Mouse (Mus musculus) ovary, adult 2 months (tissue): ENCODE measurements around the gene Krt12. TPM values are rescaled to one million over a fixed set of nuclear protein-coding genes. Genes with fewer than 3 reads are reported as not detected.

Experiments used
- polyA plus RNA-seq: library from polyadenylated mRNA; depleted of rRNA; stranded (reverse); fragments of >200 nt; gene quantifications from 2 replicates; pipeline ENCODE4 v1.2.3, GENCODE M21; 2012; rRNA removed

Gene Krt12
- polyA plus RNA-seq, result 0.87 and 2.0 TPM in 2 replicates

DNA sequence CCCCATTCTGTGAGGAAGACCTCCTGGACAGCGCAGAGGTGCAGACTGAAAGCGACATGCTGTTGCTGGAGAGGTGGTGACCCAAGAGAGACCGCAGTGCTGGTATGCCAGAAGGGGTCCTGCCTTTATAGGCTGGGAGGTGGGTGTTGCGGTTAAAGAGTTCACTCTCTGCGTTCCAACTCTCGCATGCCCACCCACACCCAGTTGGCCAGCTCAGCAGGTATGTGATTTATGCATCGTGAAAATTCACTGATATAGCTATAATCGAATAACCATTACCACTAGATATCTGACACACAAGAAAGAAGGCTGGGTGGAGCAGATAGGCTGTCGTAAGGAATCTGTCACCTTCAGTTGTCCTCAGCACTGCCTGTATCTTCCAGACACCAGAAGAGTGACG, at the start of gene Krt12:
Gene Krt12, minus strand, starts transcription at position 101 of the 400 bp plus-strand sequence.

GRCm38 (mm10) chr11:99437972-99438371, 15.9 kb upstream of the Krt12 start, which contains the start of gene Krt20:
Krt20 (minus strand) TSS chr11:99438150.

GRCm38 (mm10) chr11:99389264-99389663, 32.8 kb downstream of the Krt12 start, which contains the start of gene Krt10:
Krt10 (minus strand) TSS chr11:99389364.

DNA sequence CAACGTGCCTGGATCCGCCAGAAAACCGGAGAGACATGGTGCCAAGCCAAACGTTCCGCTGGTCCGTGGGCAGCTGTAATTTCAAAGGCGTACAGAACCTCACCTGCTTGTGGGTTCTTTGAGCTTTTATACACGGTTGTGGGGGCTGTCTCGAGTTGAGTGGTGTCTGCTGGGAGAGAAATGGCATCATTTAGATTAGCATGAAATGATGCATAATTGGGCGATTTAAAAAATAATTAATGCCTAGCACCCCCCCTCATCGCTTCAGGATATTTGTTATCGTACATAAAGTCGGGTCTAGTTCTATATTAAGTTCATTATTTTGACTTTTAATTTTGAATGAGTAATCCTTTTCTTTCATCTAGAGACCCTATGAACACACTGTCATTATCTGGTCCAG, 47.3 kb downstream of the Krt12 start, which contains the start of gene Krt28:
Gene Krt28, minus strand, starts transcription at position 101 of the 400 bp plus-strand sequence.

Other genes starting within 250 kb of the Krt12 start
- gene Smarce1, start 191.2 kb downstream of the Krt12 start, polyA plus RNA-seq, result 21.4 and 22.0 TPM in 2 replicates
- 0.03 TPM in 1 of 2 replicates, not detected in the other for gene Krt222, start 178.2 kb downstream of the Krt12 start, polyA plus RNA-seq
- not detected in 2 replicates for gene Krt24, start 137.0 kb downstream of the Krt12 start, polyA plus RNA-seq
- 0.15 TPM in 1 of 2 replicates, not detected in the other for gene Krt25, start 99.3 kb downstream of the Krt12 start, polyA plus RNA-seq
- gene Krt26, start 84.3 kb downstream of the Krt12 start, polyA plus RNA-seq, result not detected in 2 replicates
- not detected in 2 replicates for gene Krt27, start 71.2 kb downstream of the Krt12 start, polyA plus RNA-seq
- gene Krt28, start 47.4 kb downstream of the Krt12 start, polyA plus RNA-seq, result 0.08 TPM in 1 of 2 replicates, not detected in the other
- gene Krt10, start 32.9 kb downstream of the Krt12 start, polyA plus RNA-seq, result 1.5 TPM in 2 replicates
- gene Krt20, start 15.9 kb upstream of the Krt12 start, polyA plus RNA-seq, result 0.58 and 0.64 TPM in 2 replicates
- 0.72 and 0.79 TPM in 2 replicates for gene Krt23, start 70.9 kb upstream of the Krt12 start, polyA plus RNA-seq
- gene Krt39, start 99.1 kb upstream of the Krt12 start, polyA plus RNA-seq, result not detected in 2 replicates
- not detected in 2 replicates for gene Krt40, start 120.9 kb upstream of the Krt12 start, polyA plus RNA-seq
- gene Krtap3-3, start 128.6 kb upstream of the Krt12 start, polyA plus RNA-seq, result not detected in 2 replicates
- gene Krtap3-2, start 134.6 kb upstream of the Krt12 start, polyA plus RNA-seq, result not detected in 2 replicates
- not detected in 2 replicates for gene Gm11939, start 137.2 kb upstream of the Krt12 start, polyA plus RNA-seq
- gene Krtap3-1, start 144.4 kb upstream of the Krt12 start, polyA plus RNA-seq, result not detected in 2 replicates
- not detected in 2 replicates for gene Krtap1-5, start 158.8 kb upstream of the Krt12 start, polyA plus RNA-seq
- not detected in 2 replicates for gene Krtap1-4, start 161.4 kb upstream of the Krt12 start, polyA plus RNA-seq
- not detected in 2 replicates for gene Krtap1-3, start 169.1 kb upstream of the Krt12 start, polyA plus RNA-seq
- not detected in 2 replicates for gene Krtap9-3, start 175.8 kb upstream of the Krt12 start, polyA plus RNA-seq
- gene Gm11938, start 181.0 kb upstream of the Krt12 start, polyA plus RNA-seq, result not detected in 2 replicates
- gene Gm11937, start 187.9 kb upstream of the Krt12 start, polyA plus RNA-seq, result not detected in 2 replicates
- not detected in 2 replicates for gene Krtap2-4, start 192.6 kb upstream of the Krt12 start, polyA plus RNA-seq
- gene Gm11562, start 198.2 kb upstream of the Krt12 start, polyA plus RNA-seq, result 0.18 and 0.21 TPM in 2 replicates
- not detected in 2 replicates for gene Krtap4-1, start 206.0 kb upstream of the Krt12 start, polyA plus RNA-seq
- not detected in 2 replicates for gene Krtap4-2, start 212.8 kb upstream of the Krt12 start, polyA plus RNA-seq
- not detected in 2 replicates for gene Krtap4-7, start 221.8 kb upstream of the Krt12 start, polyA plus RNA-seq
- gene Gm11555, start 228.0 kb upstream of the Krt12 start, polyA plus RNA-seq, result not detected in 2 replicates
- not detected in 2 replicates for gene Gm11563, start 236.7 kb upstream of the Krt12 start, polyA plus RNA-seq
- 0.18 and 0.26 TPM in 2 replicates for gene Krtap4-6, start 243.7 kb upstream of the Krt12 start, polyA plus RNA-seq